Mouse (Mus musculus) E14TG2a.4 (cell line): ENCODE measurements around the gene Ube2e1.

Experiments used
- H3K27me3 ChIP-seq: 2 replicates; pipeline ENCODE4 v1.6.1; 2014; ENCODE audit warnings: low read length, control low read depth; ENCODE audit not compliant: insufficient read depth
- H3K36me3 ChIP-seq: 2 replicates; pipeline ENCODE4 v1.6.1; 2014; ENCODE audit warnings: low read length, control low read depth; ENCODE audit not compliant: insufficient read depth
- H3K4me1 ChIP-seq: replicated peaks from 2 replicates; pipeline ENCODE4 v1.6.1; 2014; ENCODE audit warnings: low read depth, low read length, control low read depth
- H3K4me3 ChIP-seq: replicated peaks from 2 replicates; pipeline ENCODE4 v1.5.1; 2014; ENCODE audit warnings: mild to moderate bottlenecking, low read length
- H3K9me3 ChIP-seq: 2 replicates; pipeline ENCODE4 v1.6.1; 2014; ENCODE audit warnings: low read length, control low read depth
- CTCF ChIP-seq: conservative IDR thresholded peaks from 2 replicates; pipeline ENCODE4 v1.5.1; 2014; ENCODE audit warnings: low read length
- NANOG ChIP-seq: IDR thresholded peaks from 2 replicates; pipeline ENCODE4 v1.6.1; 2014; ENCODE audit warnings: borderline replicate concordance, low read length, mixed read lengths
- POU5F1 ChIP-seq: IDR thresholded peaks from 2 replicates; pipeline ENCODE4 v1.6.1; 2014; ENCODE audit warnings: low read length, borderline replicate concordance

Gene Ube2e1

DNA sequence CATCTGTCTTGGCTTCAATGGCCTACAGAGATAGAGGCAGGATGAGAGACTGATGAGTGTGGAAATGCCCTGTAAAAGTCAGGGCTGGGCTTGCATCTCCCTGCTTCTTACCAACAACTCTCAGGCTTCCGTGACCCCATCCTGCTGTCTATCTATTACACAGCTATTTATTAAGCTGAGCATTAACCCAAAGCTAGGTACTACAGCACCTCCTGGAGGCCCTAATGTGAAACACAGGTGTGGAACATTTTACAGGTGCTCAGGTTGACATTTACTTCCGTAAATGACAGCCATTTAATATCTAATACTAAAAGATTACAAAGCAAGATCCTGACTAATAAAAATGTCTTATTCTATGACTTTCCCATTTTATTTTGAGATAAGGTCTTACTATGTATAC is 31.0 kb downstream of the Ube2e1 start:
- H3K4me1 ChIP-seq, result no peaks in the 10 kb centered on the region

DNA sequence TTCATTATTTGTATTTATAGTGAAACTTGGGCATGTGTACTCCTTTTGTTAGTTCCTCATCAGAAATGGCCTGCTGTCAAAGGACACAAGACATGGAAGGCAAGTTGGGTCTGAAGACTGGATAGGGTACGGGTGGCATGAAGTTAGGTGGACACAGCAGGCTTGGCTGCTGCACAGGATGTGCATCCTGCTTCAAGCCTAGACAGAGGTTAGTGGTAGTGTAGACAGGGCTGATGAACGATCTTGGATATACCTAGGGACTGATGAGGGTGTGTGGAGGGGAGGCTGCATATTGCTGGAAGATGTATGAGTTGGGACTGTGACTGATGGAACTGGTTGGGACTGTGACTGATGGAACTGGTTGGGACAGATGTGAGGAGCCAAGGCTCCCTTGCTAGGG is 32.8 kb downstream of the Ube2e1 start:
- no peaks in the 10 kb centered on the region for H3K36me3 ChIP-seq
- H3K9me3 ChIP-seq, result no peaks in the 10 kb centered on the region
- H3K4me3 ChIP-seq, result no peak overlapping the region
- no peaks in the 10 kb centered on the region for H3K27me3 ChIP-seq
- no peak for TF ChIP-seq NANOG
- no peak for TF ChIP-seq POU5F1
- no peak for TF ChIP-seq CTCF
- no peaks in the 10 kb centered on the region for H3K4me1 ChIP-seq

More for the DNA sequence above, 31.0 kb downstream of the Ube2e1 start:
- TF ChIP-seq CTCF (peak; percentile 56), NANOG (no peak), POU5F1 (no peak)
- H3K36me3 ChIP-seq, result no peaks in the 10 kb centered on the region
- no peaks in the 10 kb centered on the region for H3K27me3 ChIP-seq
- H3K4me3 ChIP-seq, result no peak overlapping the region
- H3K9me3 ChIP-seq, result no peaks in the 10 kb centered on the region

DNA sequence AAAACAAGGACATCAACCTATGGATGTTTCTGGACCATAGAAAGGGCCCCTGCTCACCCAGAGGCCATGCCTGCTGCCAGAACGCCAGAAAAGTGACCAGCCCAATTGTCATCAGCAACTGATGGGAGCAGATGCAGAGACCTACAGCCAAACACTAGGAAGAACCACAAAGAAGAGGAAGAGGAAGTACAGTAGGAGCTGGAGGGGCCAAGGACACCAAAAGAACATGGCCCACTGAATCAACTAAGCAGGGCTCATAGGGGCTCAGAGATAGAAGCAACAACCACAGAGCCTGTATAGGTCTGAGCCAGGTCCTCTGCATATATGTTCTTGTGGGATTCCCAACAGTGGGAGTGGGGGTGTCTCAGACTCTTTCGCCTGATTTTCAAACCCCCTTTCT is 34.2 kb downstream of the Ube2e1 start:
- TF ChIP-seq CTCF (no peak), POU5F1 (no peak), NANOG (no peak)
- H3K4me1 ChIP-seq, result no peaks in the 10 kb centered on the region

DNA sequence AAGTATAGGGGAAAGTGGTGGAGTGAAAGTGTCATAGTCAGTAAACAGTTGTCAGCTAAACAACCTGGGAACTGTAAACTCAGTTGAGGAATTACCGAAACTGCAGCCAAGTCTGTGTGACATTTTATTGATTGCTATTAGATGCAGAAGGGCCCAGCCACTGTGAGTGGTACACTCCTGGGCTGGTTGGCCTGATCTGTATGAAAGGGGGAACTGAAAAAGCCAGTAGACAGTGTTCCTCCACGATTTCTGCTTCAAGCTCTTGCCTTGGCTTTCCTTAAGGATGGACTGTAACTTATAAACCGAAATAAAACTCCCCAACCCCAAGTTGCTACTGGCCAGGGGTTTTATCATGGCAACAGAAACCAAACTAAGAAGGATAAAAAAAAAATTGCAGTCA is 39.1 kb downstream of the Ube2e1 start:
- no peaks in the 10 kb centered on the region for H3K36me3 ChIP-seq
- TF ChIP-seq POU5F1, result no peak
- TF ChIP-seq CTCF, result no peak
- TF ChIP-seq NANOG, result no peak
- no peaks in the 10 kb centered on the region for H3K4me1 ChIP-seq
- H3K27me3 ChIP-seq, result no peaks in the 10 kb centered on the region
- H3K4me3 ChIP-seq, result no peak overlapping the region
- no peaks in the 10 kb centered on the region for H3K9me3 ChIP-seq

More for the DNA sequence above, 34.2 kb downstream of the Ube2e1 start:
- H3K36me3 ChIP-seq, result no peaks in the 10 kb centered on the region
- no peaks in the 10 kb centered on the region for H3K27me3 ChIP-seq
- H3K9me3 ChIP-seq, result no peaks in the 10 kb centered on the region
- H3K4me3 ChIP-seq, result no peak overlapping the region

DNA sequence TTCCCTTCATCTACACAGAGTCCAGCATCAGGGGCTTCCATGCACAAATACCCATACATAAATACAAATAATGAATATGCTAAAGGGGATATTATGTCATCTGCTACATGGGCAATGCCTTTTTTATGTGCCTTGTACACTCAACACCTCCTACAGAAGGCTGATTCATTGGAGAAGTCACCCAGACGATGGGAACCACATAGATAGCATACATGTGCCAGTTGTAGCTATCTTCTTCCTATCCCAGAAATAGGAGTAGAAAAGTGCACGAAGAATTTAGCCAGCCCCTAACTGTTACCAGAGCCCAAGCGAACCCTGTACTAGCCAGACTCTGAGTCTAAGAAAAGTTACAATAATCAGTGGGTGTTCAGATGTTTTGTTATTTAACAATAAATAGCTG is 39.5 kb downstream of the Ube2e1 start:
- TF ChIP-seq CTCF, result no peak
- TF ChIP-seq NANOG, result no peak
- TF ChIP-seq POU5F1, result no peak
- no peaks in the 10 kb centered on the region for H3K9me3 ChIP-seq
- no peaks in the 10 kb centered on the region for H3K27me3 ChIP-seq
- no peaks in the 10 kb centered on the region for H3K36me3 ChIP-seq
- no peak overlapping the region for H3K4me3 ChIP-seq
- H3K4me1 ChIP-seq, result no peaks in the 10 kb centered on the region

DNA sequence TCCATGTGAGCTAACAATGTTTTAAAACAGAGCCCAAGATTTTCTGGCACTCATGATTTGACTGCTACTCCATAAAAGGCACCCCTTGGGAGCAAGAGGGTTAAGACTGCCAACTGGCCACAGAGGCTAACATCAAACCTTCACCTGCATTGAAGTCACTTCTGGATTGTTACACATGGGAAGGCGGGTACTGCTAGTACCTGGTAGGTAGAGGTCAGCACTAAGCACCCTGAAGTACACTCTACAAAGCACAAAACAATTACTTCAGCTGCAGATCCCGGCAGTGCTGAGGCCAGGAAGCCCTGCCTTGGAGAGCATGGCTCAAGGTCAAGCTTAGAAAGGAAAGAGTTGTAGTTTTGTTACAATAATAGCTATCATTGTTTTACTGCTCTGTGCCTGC is 44.3 kb downstream of the Ube2e1 start:
- no peaks in the 10 kb centered on the region for H3K27me3 ChIP-seq
- peaks cover 7% of the 10 kb centered on the region for H3K36me3 ChIP-seq
- no peaks in the 10 kb centered on the region for H3K9me3 ChIP-seq
- H3K4me3 ChIP-seq, result no peak overlapping the region
- H3K4me1 ChIP-seq, result no peaks in the 10 kb centered on the region; the same call in 1 of the 2 replicates
- TF ChIP-seq NANOG (no peak), POU5F1 (no peak), CTCF (no peak)

DNA sequence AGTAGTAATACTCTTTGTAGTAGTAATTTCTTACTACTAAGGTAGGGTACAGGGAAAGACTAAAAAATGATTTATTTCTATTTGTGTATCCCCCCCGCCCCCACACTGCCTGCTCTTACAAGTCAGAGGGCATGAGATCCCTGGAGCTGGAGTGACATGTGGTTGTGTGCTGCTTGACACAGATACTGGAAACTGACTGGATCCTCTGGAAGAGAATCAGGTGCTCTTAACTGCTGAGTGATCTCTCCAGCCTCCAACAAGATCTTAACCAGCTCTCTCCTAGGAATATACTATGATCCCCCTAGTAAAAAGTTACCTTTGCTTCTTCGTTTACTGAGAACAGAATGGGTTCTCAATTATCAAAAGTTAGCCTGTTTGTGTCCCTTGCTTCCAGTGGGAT is 45.2 kb downstream of the Ube2e1 start:
- H3K27me3 ChIP-seq, result no peaks in the 10 kb centered on the region
- H3K4me1 ChIP-seq, result no peaks in the 10 kb centered on the region; the same call in 1 of the 2 replicates
- H3K36me3 ChIP-seq, result peaks cover 11% of the 10 kb centered on the region
- H3K9me3 ChIP-seq, result no peaks in the 10 kb centered on the region
- no peak overlapping the region for H3K4me3 ChIP-seq
- no peak for TF ChIP-seq CTCF
- TF ChIP-seq NANOG, result no peak

DNA sequence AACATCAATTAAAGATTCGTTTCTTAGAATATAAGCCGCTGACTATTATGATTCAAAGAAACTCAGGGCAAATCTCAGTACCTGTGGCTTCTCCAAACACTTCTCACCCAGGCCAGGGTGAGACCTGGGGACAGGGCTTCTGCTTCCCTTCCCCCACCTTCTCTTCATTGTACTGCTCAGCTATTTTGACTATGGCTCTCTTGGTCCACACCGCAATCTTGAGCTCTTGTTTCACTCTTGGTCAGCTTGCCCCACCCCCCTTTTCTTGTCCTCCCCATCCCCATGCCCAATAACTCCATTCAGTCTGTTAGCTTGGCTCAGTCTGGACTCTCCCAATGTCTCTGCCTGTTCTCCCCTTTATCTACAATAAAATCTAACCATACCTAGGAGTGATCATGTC is 46.2 kb downstream of the Ube2e1 start:
- no peaks in the 10 kb centered on the region for H3K9me3 ChIP-seq
- no peaks in the 10 kb centered on the region for H3K27me3 ChIP-seq
- H3K4me1 ChIP-seq, result no peaks in the 10 kb centered on the region; the same call in 1 of the 2 replicates
- no peak overlapping the region for H3K4me3 ChIP-seq
- H3K36me3 ChIP-seq, result peaks cover 11% of the 10 kb centered on the region
- TF ChIP-seq NANOG (no peak), CTCF (no peak), POU5F1 (no peak)

DNA sequence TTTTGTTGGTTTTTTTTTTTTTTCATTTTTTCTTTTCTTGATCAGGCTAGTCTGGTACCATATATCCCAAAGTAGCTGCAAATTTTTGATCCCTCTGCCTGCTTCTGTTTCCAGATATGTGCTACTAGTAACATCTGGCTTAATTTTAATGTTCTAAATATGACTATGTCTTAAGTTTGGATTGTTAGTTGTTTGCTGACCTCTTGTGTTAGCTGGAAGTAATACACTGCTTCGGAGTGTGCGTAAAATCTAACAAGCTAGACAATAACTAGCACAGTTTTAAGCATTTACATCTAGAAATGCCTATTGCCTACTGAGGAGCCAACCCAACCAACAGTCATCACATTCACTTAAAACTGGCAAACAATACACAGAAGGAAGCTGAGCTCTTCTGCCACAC is 47.1 kb downstream of the Ube2e1 start:
- H3K27me3 ChIP-seq, result no peaks in the 10 kb centered on the region
- TF ChIP-seq NANOG (no peak), CTCF (peak; percentile 32)
- H3K4me3 ChIP-seq, result no peak overlapping the region
- no peaks in the 10 kb centered on the region; the same call in 1 of the 2 replicates for H3K4me1 ChIP-seq
- H3K9me3 ChIP-seq, result no peaks in the 10 kb centered on the region
- H3K36me3 ChIP-seq, result peaks cover 16% of the 10 kb centered on the region
